Mouse (Mus musculus): ENCODE data around the gene Hdac7. TPM values are rescaled to one million over a fixed set of nuclear protein-coding genes. Genes with fewer than 3 reads are reported as not detected.

Gene Hdac7
- polyA plus RNA-seq, 1 experiment = not detected

DNA sequence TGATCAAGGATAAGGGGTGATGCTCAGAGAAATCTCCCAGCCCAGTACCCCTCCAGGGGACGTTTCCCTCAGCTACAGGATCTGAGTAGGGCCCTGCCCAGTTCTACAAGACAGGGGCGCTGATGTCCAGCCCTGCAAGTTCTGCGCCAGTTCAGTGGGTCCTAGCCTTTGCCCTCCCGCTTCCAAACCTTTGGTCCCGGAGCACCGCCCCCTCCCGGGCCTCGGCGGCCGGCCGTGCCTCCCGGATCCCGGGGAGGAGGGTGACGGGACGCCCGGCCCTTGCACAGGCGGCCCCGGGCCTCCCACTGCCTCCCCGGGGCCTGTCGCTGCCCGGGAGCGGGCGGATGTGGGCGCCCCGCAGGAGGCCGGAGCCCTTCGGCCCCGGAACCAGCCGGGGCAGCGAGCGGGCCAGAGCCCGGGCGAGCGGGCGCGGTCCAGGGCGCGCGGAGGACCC is 13.5 kb downstream of the Hdac7 start:
- Histone ChIP-seq H3K4me1 (ENCODE audit: control insufficient read depth, insufficient read depth, low read length) (peaks cover 41% of the 10 kb centered on the region), H3K27ac (ENCODE audit: insufficient read depth, low read depth, low read length) (peak overlapping the region; percentile 70), H3K4me3 (ENCODE audit: insufficient read depth, low read depth, low read length) (peak overlapping the region; percentile 91)
- TF ChIP-seq CTCF (IDR thresholded peaks at IDR 0.05; ENCODE audit: insufficient read depth, low read depth, low read length) = no peak
- no peak for TF ChIP-seq POLR2A (IDR thresholded peaks at IDR 0.05; ENCODE audit: insufficient read depth, low read depth, low read length)
- WGBS = under 1% methylated on average over 39 of the region's 39 CpGs

DNA sequence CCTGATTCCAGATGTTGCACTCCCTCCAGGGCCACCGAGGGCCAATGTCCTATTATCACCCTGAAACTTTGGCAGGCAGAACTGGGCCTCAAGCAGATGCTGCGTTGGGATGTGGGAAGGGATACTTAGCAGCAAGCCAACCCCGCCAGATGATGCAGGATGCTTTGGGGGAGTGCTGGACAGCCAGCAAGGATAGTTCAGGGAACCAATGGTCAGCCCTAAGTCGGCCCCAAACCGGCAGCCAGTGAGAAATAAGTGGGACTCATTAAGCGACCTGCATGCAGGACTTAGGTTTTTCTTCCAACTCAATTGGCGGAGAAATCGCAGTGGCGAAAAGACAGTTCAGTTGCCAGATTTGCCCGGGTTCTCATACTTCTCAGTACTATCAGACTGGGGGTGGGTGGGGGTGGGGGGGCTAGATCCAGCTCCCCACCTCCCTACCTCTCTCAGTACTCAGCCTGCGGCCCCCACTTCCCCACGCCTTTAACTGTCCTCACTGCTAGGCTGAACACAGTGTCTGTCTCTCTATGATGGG is 14.0 kb downstream of the Hdac7 start:
- TF ChIP-seq POLR2A (IDR thresholded peaks at IDR 0.05; ENCODE audit: insufficient read depth, low read depth, low read length) (no peak), CTCF (IDR thresholded peaks at IDR 0.05; ENCODE audit: insufficient read depth, low read depth, low read length) (no peak)
- H3K4me3 ChIP-seq (ENCODE audit: insufficient read depth, low read depth, low read length) = peak overlapping the region; percentile 91
- peaks cover 46% of the 10 kb centered on the region for H3K4me1 ChIP-seq (ENCODE audit: control insufficient read depth, insufficient read depth, low read length)
- WGBS = 31% methylated on average over 12 of the region's 12 CpGs
- H3K27ac ChIP-seq (ENCODE audit: insufficient read depth, low read depth, low read length) = peak overlapping the region; percentile 70; the same call in 1 of the 2 replicates

DNA sequence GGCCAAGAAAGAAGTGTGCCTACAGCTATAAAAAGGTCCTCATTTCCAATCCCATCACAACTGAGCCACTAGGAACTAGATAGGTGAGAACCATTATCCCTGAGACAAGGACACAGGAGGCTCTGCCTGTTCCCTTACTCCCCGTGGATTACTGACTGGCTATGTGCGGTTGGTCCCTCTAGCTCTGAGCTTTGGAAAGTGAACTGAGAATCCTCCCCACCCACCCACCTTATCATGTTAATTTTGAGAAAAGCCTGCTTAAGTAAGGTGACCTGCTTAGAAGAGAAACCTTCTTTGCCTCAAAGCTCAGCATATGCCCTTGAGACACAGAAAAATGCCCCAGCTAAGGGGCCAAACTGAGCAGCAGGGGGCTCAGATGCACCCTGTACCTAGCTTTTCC is 14.9 kb downstream of the Hdac7 start:
- no peak overlapping the region; the same call in 1 of the 2 replicates for H3K27ac ChIP-seq (ENCODE audit: insufficient read depth, low read depth, low read length)
- H3K4me3 ChIP-seq (ENCODE audit: insufficient read depth, low read depth, low read length) = no peak overlapping the region
- WGBS = 68% methylated on average over 2 of the region's 2 CpGs
- TF ChIP-seq CTCF (IDR thresholded peaks at IDR 0.05; ENCODE audit: insufficient read depth, low read depth, low read length) = no peak
- no peak for TF ChIP-seq POLR2A (IDR thresholded peaks at IDR 0.05; ENCODE audit: insufficient read depth, low read depth, low read length)
- H3K4me1 ChIP-seq (ENCODE audit: control insufficient read depth, insufficient read depth, low read length) = peaks cover 53% of the 10 kb centered on the region

DNA sequence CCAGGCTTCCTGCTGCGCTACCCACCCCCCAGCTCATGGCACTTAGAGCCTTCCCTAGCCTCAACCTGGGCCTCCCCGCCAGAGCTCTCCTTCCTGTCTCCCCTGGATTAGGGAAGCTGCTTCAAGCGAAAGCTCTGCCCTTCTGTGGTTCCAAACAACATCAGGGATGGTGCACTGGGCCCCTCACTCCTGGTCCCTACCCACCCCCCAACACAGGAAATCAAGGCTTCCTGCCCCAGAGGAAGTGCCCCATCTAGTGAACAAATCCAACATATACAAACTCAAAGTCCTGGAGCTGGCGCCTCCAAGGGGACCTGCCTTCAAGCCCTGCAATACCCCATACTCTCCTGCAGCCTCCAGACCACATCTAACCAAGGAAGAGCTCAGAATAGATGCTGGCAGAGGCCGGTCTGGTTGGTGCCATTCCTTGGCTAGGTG is 15.4 kb downstream of the Hdac7 start:
- Histone ChIP-seq H3K4me1 (ENCODE audit: control insufficient read depth, insufficient read depth, low read length) (peaks cover 58% of the 10 kb centered on the region), H3K4me3 (ENCODE audit: insufficient read depth, low read depth, low read length) (no peak overlapping the region), H3K27ac (ENCODE audit: insufficient read depth, low read depth, low read length) (peak overlapping the region; percentile 16; the same call in 1 of the 2 replicates)
- 89% methylated on average over 5 of the region's 5 CpGs for WGBS
- TF ChIP-seq CTCF (IDR thresholded peaks at IDR 0.05; ENCODE audit: insufficient read depth, low read depth, low read length) = no peak
- TF ChIP-seq POLR2A (IDR thresholded peaks at IDR 0.05; ENCODE audit: insufficient read depth, low read depth, low read length) = no peak

DNA sequence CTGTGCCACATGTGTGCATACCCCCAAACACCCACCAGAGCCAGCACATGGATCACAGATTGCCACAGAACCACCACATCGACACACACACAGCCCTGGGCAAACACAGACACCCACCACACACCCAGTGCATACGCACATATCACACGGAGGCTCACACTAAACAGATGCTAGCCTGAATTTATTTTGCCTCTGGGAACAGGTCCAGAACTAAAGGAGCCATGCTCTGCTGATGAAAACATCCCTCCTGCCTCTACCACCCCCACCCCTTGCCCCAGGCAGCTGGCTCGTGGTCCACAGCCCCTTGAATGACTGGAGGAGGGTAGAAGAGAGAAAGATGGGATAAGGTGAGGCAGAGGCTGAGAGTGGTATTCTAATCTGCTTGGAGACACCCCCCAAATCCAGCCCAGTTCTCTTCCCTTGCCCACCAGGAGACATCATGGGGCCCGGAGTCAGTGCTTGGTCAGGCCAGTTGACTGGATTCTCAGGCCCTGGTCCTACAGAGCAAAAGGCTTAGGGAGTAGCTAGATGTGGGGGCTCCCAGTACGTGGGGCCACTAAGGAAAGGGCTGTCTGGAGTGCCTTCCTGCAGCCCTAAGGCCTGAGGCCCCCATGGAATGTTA is 16.0 kb downstream of the Hdac7 start:
- 46% methylated on average over 6 of the region's 6 CpGs for WGBS
- TF ChIP-seq CTCF (IDR thresholded peaks at IDR 0.05; ENCODE audit: insufficient read depth, low read depth, low read length) (no peak), POLR2A (IDR thresholded peaks at IDR 0.05; ENCODE audit: insufficient read depth, low read depth, low read length) (no peak)
- Histone ChIP-seq H3K27ac (ENCODE audit: insufficient read depth, low read depth, low read length) (0 out of 2 replicates have a peak overlapping the region, but pooled peaks have one; percentile 16), H3K4me1 (ENCODE audit: control insufficient read depth, insufficient read depth, low read length) (peaks cover 64% of the 10 kb centered on the region), H3K4me3 (ENCODE audit: insufficient read depth, low read depth, low read length) (no peak overlapping the region)

DNA sequence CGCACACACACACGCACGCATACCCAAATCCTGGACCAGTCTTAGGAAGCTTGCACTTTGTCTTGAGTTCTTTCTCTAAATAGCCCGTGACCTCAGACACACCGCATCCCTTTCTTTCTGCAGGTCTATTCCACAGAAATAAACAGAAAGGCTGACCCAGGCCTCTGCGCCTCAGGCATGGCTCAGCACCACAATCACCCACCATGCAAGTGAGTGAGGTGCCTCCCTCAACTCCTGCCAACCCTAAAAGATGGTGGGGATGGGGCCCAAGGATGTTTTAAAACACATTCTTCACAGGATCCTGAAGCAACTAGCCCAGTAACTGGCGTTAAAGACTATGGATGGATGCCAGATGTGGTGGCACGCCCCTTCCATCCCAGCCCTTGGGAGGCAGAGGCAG is 16.9 kb downstream of the Hdac7 start:
- H3K4me3 ChIP-seq (ENCODE audit: insufficient read depth, low read depth, low read length) = no peak overlapping the region
- H3K4me1 ChIP-seq (ENCODE audit: control insufficient read depth, insufficient read depth, low read length) = peaks cover 67% of the 10 kb centered on the region

DNA sequence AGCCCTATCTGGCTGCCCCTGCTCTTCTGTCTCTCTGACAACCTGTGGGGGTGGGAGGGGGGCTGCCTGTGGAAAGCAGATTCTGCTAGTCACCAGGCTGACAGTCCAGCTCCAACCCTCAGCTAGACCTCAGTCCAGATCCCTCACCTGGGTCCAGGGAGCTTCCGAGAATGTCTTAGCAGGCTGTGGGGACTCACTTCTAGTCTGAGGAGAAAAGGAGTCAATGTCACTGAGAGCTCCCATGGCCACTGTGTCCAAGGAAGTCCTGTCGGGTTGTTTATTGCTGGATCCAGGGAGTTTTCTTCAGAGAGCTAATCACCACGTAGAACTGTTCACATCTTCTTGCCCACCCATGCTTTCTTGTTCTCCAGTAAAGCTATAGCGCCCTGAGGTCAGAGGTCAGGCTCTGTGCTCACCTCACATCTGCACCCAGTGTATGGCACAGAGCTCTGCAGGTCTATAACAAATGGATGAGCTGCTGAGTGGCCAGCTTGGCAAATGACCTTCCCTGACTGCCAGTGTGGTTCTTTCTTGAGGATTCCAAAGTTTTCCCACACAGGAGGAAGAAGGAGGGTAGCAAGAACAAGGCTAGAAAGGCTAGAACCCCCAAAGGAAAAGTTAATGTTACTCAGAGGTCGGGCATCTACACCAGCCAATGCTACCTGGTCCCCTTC is 17.6 kb downstream of the Hdac7 start:
- Histone ChIP-seq H3K4me3 (ENCODE audit: insufficient read depth, low read depth, low read length) (no peak overlapping the region), H3K4me1 (ENCODE audit: control insufficient read depth, insufficient read depth, low read length) (peaks cover 65% of the 10 kb centered on the region), H3K27ac (ENCODE audit: insufficient read depth, low read depth, low read length) (no peak overlapping the region; the same call in 1 of the 2 replicates)
- 86% methylated on average over 5 of the region's 5 CpGs for WGBS
- no peak for TF ChIP-seq CTCF (IDR thresholded peaks at IDR 0.05; ENCODE audit: insufficient read depth, low read depth, low read length)

More for the DNA sequence above, 16.9 kb downstream of the Hdac7 start:
- TF ChIP-seq CTCF (IDR thresholded peaks at IDR 0.05; ENCODE audit: insufficient read depth, low read depth, low read length) (no peak), POLR2A (IDR thresholded peaks at IDR 0.05; ENCODE audit: insufficient read depth, low read depth, low read length) (no peak)
- 90% methylated on average over 8 of the region's 8 CpGs for WGBS
- H3K27ac ChIP-seq (ENCODE audit: insufficient read depth, low read depth, low read length) = 0 out of 2 replicates have a peak overlapping the region, but pooled peaks have one; percentile 18

DNA sequence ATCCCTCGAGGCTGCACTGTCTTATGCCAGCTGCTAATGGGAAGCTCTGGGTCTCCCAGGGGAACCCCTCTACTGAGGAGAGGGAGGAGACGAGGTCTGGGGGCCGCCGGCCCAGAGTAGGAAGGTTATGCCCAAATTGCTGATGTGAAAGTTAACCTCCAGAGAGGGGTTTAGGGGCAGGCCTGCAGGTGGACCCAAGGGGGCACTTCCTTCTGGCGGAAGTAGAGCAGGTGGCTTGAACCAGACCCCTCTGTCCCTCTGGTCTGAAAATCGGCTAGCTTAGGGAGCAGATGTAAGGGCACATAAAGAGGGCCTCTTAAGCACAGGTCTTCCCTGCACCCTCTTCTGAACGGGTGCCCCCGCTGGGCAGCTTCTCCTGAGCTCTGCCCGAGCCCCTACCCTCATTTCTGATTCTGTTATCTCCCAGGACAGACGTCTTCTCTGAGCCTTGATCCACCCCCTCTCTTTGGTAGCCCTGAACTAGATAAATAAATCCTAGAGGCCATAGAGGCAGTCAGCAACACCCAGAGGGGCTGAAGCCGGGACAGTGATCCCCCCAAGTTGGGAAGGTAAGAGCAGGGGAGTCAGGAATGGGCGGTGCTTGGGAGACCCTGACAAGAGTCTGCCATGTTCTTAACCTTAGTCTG is 18.2 kb downstream of the Hdac7 start:
- Histone ChIP-seq H3K27ac (ENCODE audit: insufficient read depth, low read depth, low read length) (peak overlapping the region; percentile 91), H3K4me1 (ENCODE audit: control insufficient read depth, insufficient read depth, low read length) (peaks cover 69% of the 10 kb centered on the region)
- 65% methylated on average over 12 of the region's 12 CpGs for WGBS

More for the DNA sequence above, 18.2 kb downstream of the Hdac7 start:
- H3K4me3 ChIP-seq (ENCODE audit: insufficient read depth, low read depth, low read length) = no peak overlapping the region
- no peak for TF ChIP-seq POLR2A (IDR thresholded peaks at IDR 0.05; ENCODE audit: insufficient read depth, low read depth, low read length)
- TF ChIP-seq CTCF (IDR thresholded peaks at IDR 0.05; ENCODE audit: insufficient read depth, low read depth, low read length) = no peak

Data from olfactory bulb, adult 2 months (tissue).